Mouse (Mus musculus) liver (tissue): Measurements from ENCODE around the gene Ednra.

Experiments
- DNase-seq: peaks from one replicate; pipeline ENCODE4 v3.0.0-alpha.2; 2020; ENCODE audit warnings: mixed read lengths

Gene Ednra

DNA sequence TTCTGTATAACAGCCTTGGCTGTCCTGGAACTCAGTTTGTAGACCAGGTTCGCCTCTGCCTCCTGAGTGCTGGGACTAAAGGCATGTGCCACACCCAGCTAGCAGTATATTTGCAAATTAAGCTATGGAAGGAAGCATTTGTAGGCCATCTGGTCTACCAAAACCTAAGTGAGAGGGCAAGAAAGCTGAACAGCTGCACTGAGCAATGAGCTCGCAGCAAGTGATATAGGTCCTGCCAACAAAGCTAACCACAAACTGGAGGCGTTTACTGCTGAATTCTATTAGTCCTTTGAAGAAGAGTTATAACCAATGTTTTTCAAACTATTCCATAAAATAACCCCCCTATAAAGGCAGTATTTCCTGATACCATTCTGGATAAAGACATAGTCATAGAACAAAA lies 86.7 kb downstream of the Ednra start:
- no peak for DNase-seq

DNA sequence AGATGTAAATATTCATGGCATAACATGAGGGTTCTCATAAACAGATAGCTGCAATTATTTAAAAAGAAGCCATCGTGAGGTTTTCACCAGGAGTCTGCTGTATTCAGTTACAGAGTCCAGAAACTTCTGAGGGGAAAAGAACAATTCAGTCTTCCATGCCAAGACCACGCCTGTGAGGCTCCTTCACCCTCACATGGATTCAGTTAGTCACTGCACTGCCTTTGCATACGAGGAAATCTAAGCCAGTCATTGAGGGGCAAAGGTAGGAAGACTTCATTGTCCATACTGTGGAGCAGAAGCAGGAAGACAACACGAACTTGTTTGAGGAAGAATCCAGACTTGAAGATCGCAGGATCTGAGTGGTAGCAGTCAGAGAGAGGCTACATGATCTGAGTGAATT lies 90.2 kb downstream of the Ednra start:
- DNase-seq, result no peak

DNA sequence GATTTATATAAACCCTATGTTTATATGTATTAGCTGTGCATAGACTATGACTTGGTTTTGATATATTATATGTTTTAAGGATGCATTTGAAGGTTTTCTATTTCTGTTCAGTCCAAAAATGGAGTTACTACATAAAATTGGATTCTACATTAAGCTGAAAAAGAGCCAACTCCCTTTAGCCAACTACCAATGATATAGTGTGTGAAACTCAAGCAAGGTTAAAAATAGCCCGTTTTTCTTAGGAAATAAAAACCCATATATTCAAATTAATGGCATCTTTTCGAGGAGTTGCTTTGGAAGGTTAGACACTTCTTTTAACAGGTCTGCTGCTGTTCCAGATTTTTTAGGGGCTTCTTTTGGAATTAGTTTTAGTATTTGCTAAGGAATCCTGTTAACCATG lies 91.1 kb downstream of the Ednra start:
- no peak for DNase-seq

DNA sequence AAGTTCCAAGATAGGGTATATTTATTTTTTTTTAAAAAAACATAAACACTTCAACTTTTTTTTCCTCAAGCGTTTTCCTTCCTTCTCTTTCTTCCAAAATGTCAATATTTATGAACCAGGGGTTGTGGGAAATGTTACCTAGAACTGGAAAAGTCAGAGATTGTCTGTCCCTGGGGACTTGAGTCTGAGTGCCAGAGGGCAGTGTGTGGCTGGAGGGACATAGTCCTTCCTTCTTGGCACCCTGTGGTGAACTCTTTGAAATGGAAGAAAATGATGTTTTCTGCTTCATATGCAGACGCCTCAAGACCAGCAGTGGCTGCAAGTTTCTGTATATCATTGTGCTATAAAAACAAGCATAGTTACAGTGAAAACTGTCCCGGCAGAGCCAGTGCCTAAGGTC lies 93.6 kb downstream of the Ednra start:
- DNase-seq, result no peak

DNA sequence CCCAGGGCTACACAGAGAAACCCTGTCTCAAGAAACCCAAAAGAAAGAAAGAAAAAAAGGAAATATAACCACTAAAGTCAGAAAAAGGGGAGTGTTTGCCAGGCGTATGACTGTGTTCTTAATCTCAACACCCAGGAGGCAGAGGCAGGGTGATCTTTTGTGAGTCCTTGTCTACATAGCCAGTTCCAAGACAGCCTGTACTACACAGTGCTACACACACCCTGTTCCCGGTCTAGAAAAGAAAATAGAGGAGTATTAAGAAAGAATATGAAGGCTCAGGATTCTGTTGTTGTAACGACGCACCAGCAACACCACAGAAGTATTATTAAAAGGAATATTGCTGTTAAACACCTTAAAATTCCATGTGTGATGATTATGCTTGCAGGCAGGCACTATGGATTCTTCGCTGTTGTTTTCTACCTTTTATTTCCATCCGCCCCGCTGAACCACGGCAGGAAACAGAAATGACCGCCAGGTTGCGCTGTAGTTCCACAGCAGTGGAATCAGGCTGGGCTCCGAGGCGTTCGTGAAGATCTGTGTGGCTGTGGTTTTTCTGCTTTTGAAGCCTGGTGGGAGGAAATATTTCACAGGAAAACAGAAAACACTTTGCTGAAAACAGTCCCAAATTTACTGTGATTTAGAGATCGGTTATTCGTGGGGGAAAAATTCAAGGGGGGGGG lies 94.3 kb downstream of the Ednra start:
- peak; percentile 74 for DNase-seq

DNA sequence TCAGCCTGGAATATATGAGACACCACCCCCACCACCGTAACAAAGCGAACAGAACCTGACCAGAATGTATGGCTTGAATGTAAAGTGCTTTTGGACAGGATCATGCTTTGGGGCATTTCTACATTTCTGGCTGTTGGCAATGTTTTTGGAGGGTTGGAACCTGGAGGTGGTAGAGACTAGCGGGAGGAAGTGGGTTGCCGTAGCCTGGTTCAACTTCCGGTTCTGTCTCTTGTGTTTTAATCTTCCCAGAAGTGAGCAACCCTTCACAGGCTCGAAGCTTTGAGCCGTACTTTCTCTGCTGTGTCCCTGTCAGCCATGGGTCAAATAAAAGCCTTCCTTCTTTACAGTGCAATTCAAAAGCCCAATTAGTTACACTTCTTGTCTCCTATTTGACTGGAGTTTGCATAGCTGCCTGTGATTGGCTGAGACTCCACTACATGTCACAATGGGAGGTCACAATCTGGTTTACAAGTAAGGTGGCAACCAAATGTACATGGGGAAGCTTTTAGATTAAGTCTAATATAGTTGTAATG lies 100.5 kb downstream of the Ednra start:
- no peak for DNase-seq

DNA sequence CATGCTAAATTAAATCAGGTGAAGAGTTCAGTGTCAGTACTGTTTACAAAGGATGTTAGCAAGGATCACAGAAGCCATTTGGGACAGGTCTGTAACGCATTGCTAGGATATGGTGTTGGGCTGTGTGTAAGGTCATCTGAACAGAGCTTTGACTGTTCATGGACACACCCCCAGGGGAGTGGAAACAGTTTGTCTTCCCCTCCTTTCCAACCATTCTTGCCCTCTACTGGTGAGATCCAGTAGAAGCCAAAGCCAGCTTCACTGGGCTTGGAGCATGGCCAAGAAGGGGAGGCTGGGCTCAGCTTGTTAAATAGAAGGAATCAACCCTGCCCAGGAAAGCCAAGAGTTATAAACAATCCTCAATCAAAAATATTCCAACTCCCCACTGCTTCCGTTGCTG lies 106.3 kb downstream of the Ednra start:
- DNase-seq, result peak; percentile 28
